Mouse (Mus musculus): ENCODE measurements around the gene Dixdc1.

DNA sequence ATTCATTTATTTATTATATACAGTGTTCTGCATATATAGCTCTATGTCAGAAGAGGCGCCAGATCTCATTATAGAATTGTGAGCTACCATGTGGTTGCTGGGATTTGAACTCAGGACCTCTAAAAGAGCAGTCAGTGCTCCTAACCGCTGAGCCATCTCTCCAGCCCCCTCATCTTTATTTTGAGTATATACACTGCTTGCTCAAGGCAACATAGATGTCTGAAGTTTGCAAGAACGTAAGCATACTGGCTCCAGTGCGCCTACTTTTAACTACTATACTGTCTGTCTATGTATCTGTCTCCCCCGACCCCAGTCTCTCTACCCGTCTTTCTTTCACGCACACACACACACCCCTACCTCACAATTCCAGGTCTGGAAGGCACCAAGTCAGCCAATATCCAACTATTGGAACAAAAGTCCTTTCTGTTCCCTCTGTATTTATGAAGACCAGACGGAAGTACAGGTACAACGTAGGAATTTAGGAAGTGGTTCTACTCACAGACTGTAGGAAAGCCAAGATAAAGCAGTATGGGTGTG is 121.5 kb downstream of the Dixdc1 start:
- TF ChIP-seq POLR2A (IDR thresholded peaks at IDR 0.05; ENCODE audit: borderline replicate concordance, extremely low read depth, low read depth, low read length) (no peak), CTCF (IDR thresholded peaks at IDR 0.05; ENCODE audit: insufficient read depth, low read length) (no peak)

Measured in lung, adult 2 months (tissue).